Mouse (Mus musculus) stomach, postnatal 0 days (tissue): Measurements from ENCODE around the gene Mfsd13b. TPM values are rescaled to one million over a fixed set of nuclear protein-coding genes. Genes with fewer than 3 reads are reported as not detected.
"Not testable (repeated sequence)": the region's sequence is repeated elsewhere in the genome, so short reads cannot be mapped to it uniquely, and the experiment has no call there.

ENCODE experiments used
- ATAC-seq: fragments of 200-750 bp; cut with Nextera tagmentation; 2 replicates; pipeline ENCODE4 v1.8.0; 2017; ENCODE audit not compliant: low FRiP score, low TSS enrichment
- DNase-seq: peaks from one replicate; pipeline ENCODE4 v3.0.0-alpha.2; 2016; ENCODE audit warnings: low spot score
- H3K27ac ChIP-seq: fragments of 300-500 bp; sonication (generic); replicated peaks from 2 replicates; pipeline ENCODE4 v1.5.1; 2014; ENCODE audit warnings: mild to moderate bottlenecking, control low read depth
- H3K27me3 ChIP-seq: fragments of 300-500 bp; sonication (generic); 2 replicates; pipeline ENCODE4 v1.6.1; 2014; ENCODE audit warnings: low read length; ENCODE audit not compliant: control insufficient read depth, insufficient read depth
- H3K36me3 ChIP-seq: fragments of 300-500 bp; sonication (generic); 2 replicates; pipeline ENCODE4 v1.6.1; 2014; ENCODE audit warnings: low read length, mixed read lengths; ENCODE audit not compliant: control insufficient read depth, insufficient read depth
- H3K4me1 ChIP-seq: fragments of 300-500 bp; sonication (generic); replicated peaks from 2 replicates; pipeline ENCODE4 v1.6.1; 2014; ENCODE audit warnings: antibody characterized with exemption; ENCODE audit not compliant: control insufficient read depth, insufficient read depth
- H3K4me2 ChIP-seq: fragments of 300-500 bp; sonication (generic); replicated peaks from 2 replicates; pipeline ENCODE4 v1.6.1; 2014; ENCODE audit warnings: low read depth, mild to moderate bottlenecking, control low read depth, moderate library complexity
- H3K4me3 ChIP-seq: fragments of 300-500 bp; sonication (generic); 2 replicates; pipeline ENCODE4 v1.5.1; 2014; ENCODE audit warnings: low read depth, low read length, control low read depth
- H3K9ac ChIP-seq: fragments of 300-500 bp; sonication (generic); 2 replicates; pipeline ENCODE4 v1.6.1; 2014; ENCODE audit warnings: mild to moderate bottlenecking, low read length, control low read depth, mixed read lengths
- H3K9me3 ChIP-seq: fragments of 300-500 bp; sonication (generic); 2 replicates; pipeline ENCODE4 v1.6.1; 2016; ENCODE audit warnings: low read length; ENCODE audit not compliant: control insufficient read depth
- CTCF ChIP-seq: IDR thresholded peaks from 2 replicates; pipeline ENCODE4 v1.5.1; 2016; ENCODE audit warnings: antibody characterized with exemption, low read depth, mild to moderate bottlenecking, moderate library complexity
- EP300 ChIP-seq: optimal IDR thresholded peaks from 2 replicates; pipeline ENCODE3; 2016; ENCODE audit warnings: antibody characterized with exemption
- WGBS: fragments of 180-500 bp; shearing (Covaris S2); extraction: QIAGEN DNeasy Blood & Tissue Kit; methylation state at CpG from one replicate; pipeline ENCODE4 v1.1.7; 2014; 5-methylcytosine and 5-hydroxymethylcytosine counted together
- polyA plus RNA-seq: library from polyadenylated mRNA; unstranded; fragments of >200 nt; fragmentation: Nextera tagmentation; extraction: Ambion mirVana; gene quantifications from 2 replicates; pipeline ENCODE4 v1.2.1, GENCODE M21; 2015

Mfsd13b gene
- polyA plus RNA-seq, 1 experiment from 2014 or later: 0.19 TPM

DNA sequence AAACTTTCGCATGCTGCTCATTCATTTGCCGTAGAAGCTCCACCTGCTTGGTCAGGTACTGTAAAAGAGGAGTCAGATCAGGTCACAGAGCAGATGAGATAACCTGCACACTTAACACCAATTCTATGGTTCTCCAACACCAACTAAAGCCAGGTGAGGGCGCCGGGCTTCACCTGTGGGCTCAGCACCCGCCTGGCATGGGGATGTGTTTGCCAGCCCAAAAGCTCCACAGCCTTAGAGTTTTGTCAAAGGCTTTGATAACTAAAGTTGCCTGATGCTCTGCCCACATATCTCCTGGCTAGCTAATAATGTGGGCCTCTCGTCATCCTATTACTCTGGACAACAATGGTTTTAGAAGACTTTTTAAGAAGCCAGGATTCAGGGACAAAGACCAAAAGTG lies 21.7 kb upstream of the Mfsd13b start:
- no peaks in the 10 kb centered on the region for H3K27me3 ChIP-seq
- DNase-seq (no peak), ATAC-seq (no peak)
- H3K9ac ChIP-seq: no peak overlapping the region
- TF ChIP-seq CTCF: peak; percentile 50
- TF ChIP-seq EP300: no peak
- H3K36me3 ChIP-seq: peaks cover 11% of the 10 kb centered on the region
- no peak overlapping the region for H3K27ac ChIP-seq
- H3K4me2 ChIP-seq: no peak overlapping the region
- no peaks in the 10 kb centered on the region for H3K9me3 ChIP-seq
- H3K4me1 ChIP-seq: no peaks in the 10 kb centered on the region
- no peak overlapping the region for H3K4me3 ChIP-seq
- WGBS: 81% methylated on average over 6 of the region's 6 CpGs

- TF ChIP-seq CTCF: no peak
- TF ChIP-seq EP300: no peak
- WGBS: 57% methylated on average over 3 of the region's 3 CpGs
- DNase-seq (no peak), ATAC-seq (no peak)
- Histone ChIP-seq H3K4me1 (no peaks in the 10 kb centered on the region), H3K9me3 (no peaks in the 10 kb centered on the region), H3K4me2 (no peak overlapping the region), H3K4me3 (no peak overlapping the region), H3K27me3 (no peaks in the 10 kb centered on the region), H3K36me3 (peaks cover 11% of the 10 kb centered on the region), H3K27ac (no peak overlapping the region), H3K9ac (no peak overlapping the region)
Measured at GRCm38 (mm10) chr7:120961893-120962292, 20.4 kb upstream of the Mfsd13b start.

GRCm38 (mm10) chr7:120963126-120963525 lies 19.2 kb upstream of the Mfsd13b start:
- no peak for ATAC-seq
- WGBS: 71% methylated on average over 5 of the region's 5 CpGs
- Histone ChIP-seq H3K27ac (no peak overlapping the region), H3K36me3 (peaks cover under 1% of the 10 kb centered on the region), H3K9me3 (no peaks in the 10 kb centered on the region), H3K4me3 (no peak overlapping the region), H3K4me1 (no peaks in the 10 kb centered on the region), H3K9ac (no peak overlapping the region), H3K27me3 (no peaks in the 10 kb centered on the region), H3K4me2 (no peak overlapping the region)
- no peak for TF ChIP-seq CTCF
- TF ChIP-seq EP300: no peak
- DNase-seq: no peak

DNA sequence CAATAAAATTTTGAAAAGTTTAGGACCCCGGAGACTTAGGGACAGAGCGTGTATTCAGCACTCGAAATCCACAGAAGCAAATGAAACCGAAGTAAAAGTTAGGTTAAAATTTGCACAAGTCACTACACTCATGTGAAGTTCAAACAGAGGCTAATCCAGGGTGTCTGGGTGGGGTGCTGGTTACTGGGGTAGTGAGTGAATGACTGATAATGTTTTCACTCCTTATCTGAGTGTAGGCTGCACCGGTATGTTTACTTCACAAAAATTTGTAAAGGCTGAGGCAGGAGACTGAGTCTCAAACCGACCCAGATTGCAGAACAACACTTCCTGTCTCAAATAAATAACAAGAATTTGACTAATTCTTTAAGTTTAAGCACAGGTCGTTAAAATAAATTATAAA lies 13.1 kb upstream of the Mfsd13b start:
- Histone ChIP-seq H3K4me2 (no peak overlapping the region), H3K4me3 (no peak overlapping the region), H3K9ac (no peak overlapping the region), H3K36me3 (no peaks in the 10 kb centered on the region; the same call in 1 of the 2 replicates), H3K27ac (no peak overlapping the region), H3K9me3 (no peaks in the 10 kb centered on the region), H3K4me1 (no peaks in the 10 kb centered on the region), H3K27me3 (no peaks in the 10 kb centered on the region)
- DNase-seq (no peak), ATAC-seq (no peak)
- TF ChIP-seq EP300 (no peak), CTCF (no peak)
- 57% methylated on average over 7 of the region's 7 CpGs for WGBS

- H3K4me3 ChIP-seq: no peak overlapping the region
- no peaks in the 10 kb centered on the region for H3K9me3 ChIP-seq
- H3K27ac ChIP-seq: no peak overlapping the region
- no peaks in the 10 kb centered on the region for H3K4me1 ChIP-seq
- no peaks in the 10 kb centered on the region for H3K27me3 ChIP-seq
- DNase-seq (no peak), ATAC-seq (no peak)
- H3K9ac ChIP-seq: no peak overlapping the region
- TF ChIP-seq CTCF (no peak), EP300 (no peak)
- 70% methylated on average over 5 of the region's 5 CpGs for WGBS
- H3K36me3 ChIP-seq: no peaks in the 10 kb centered on the region; the same call in 1 of the 2 replicates
- H3K4me2 ChIP-seq: no peak overlapping the region
Measured at GRCm38 (mm10) chr7:120970112-120970511, 12.2 kb upstream of the Mfsd13b start.

GRCm38 (mm10) chr7:120972471-120972870 lies 9.8 kb upstream of the Mfsd13b start:
- H3K36me3 ChIP-seq, H3K27ac ChIP-seq, H3K4me2 ChIP-seq, H3K9me3 ChIP-seq, ATAC-seq, DNase-seq, H3K4me3 ChIP-seq, H3K4me1 ChIP-seq, H3K27me3 ChIP-seq, H3K9ac ChIP-seq: not testable (repeated sequence)
- 0 out of 2 replicates have a peak, but pooled peaks have one; percentile 1 for TF ChIP-seq CTCF
- 63% methylated on average over 2 of the region's 2 CpGs for WGBS
